Mouse (Mus musculus) heart, embryonic 10.5 days (tissue): ENCODE results near the gene Rasgrp1. TPM values are rescaled to one million over a fixed set of nuclear protein-coding genes. Genes with fewer than 3 reads are reported as not detected.

Experiments
- DNase-seq: peaks from one replicate; pipeline ENCODE4 v3.0.0-alpha.2; 2017; ENCODE audit warnings: low spot score
- H3K27ac ChIP-seq: fragments of 300-500 bp; sonication (generic); 2 replicates; pipeline ENCODE4 v1.5.1; 2016; ENCODE audit warnings: mild to moderate bottlenecking
- H3K27me3 ChIP-seq: fragments of 300-500 bp; sonication (generic); 2 replicates; pipeline ENCODE4 v1.6.1; 2016; ENCODE audit warnings: mild to moderate bottlenecking; ENCODE audit not compliant: poor library complexity, insufficient read depth, severe bottlenecking
- H3K36me3 ChIP-seq: fragments of 300-500 bp; sonication (generic); 2 replicates; pipeline ENCODE4 v1.6.1; 2016; ENCODE audit warnings: mild to moderate bottlenecking, moderate library complexity
- H3K4me1 ChIP-seq: fragments of 300-500 bp; sonication (generic); 2 replicates; pipeline ENCODE4 v1.6.1; 2016; ENCODE audit warnings: mild to moderate bottlenecking
- H3K4me3 ChIP-seq: fragments of 300-500 bp; sonication (generic); 2 replicates; pipeline ENCODE4 v1.5.1; 2016; ENCODE audit warnings: mild to moderate bottlenecking, moderate library complexity
- H3K9me3 ChIP-seq: fragments of 300-500 bp; sonication (generic); 2 replicates; pipeline ENCODE4 v1.6.1; 2016; ENCODE audit warnings: mild to moderate bottlenecking, moderate library complexity
- WGBS: fragments of 180-500 bp; shearing (Covaris S2); methylation state at CpG from one replicate; pipeline ENCODE4 v1.1.7; 2016; 5-methylcytosine and 5-hydroxymethylcytosine counted together
- polyA plus RNA-seq: library from polyadenylated mRNA; unstranded; fragments of >200 nt; fragmentation: Nextera tagmentation; extraction: Ambion mirVana; gene quantifications from 2 replicates; pipeline ENCODE4 v1.2.1, GENCODE M21; 2016

Gene Rasgrp1
- polyA plus RNA-seq, 1 experiment from 2014 or later, result 0.46 TPM

GRCm38 (mm10) chr2:117262184-117262583 lies 80.6 kb downstream of the Rasgrp1 start:
- DNase-seq, result no peak
- no peak overlapping the region for H3K27ac ChIP-seq
- no peaks in the 10 kb centered on the region for H3K27me3 ChIP-seq
- H3K4me3 ChIP-seq, result no peak overlapping the region
- H3K9me3 ChIP-seq, result no peaks in the 10 kb centered on the region
- H3K4me1 ChIP-seq, result no peaks in the 10 kb centered on the region
- 90% methylated on average over 5 of the region's 5 CpGs for WGBS
- H3K36me3 ChIP-seq, result peaks cover 39% of the 10 kb centered on the region

DNA sequence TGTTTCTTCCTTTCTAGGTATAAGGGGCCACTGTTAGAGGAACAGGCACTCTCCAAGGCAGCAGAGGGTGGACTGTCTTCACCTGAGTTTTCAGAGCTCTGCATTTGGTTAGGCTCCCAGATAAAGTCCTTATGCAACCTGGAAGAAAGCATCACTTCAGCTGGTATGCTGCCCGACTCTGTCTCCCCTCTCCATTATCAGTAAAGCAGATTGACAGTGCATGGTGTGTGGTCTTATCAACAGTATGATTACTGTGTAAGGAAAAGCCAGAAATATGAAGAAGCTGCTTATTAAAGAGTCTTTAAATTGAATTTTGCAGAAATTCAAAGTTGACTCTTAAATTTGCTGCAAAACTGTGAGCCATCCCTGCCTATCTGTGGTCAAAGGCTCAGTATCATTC lies 85.2 kb downstream of the Rasgrp1 start:
- 61% methylated on average over 1 of the region's 1 CpGs for WGBS
- no peak overlapping the region for H3K4me3 ChIP-seq
- no peaks in the 10 kb centered on the region for H3K9me3 ChIP-seq
- no peaks in the 10 kb centered on the region for H3K27me3 ChIP-seq
- no peak for DNase-seq
- no peaks in the 10 kb centered on the region for H3K4me1 ChIP-seq
- no peak overlapping the region for H3K27ac ChIP-seq
- peaks cover 18% of the 10 kb centered on the region for H3K36me3 ChIP-seq

- no peaks in the 10 kb centered on the region for H3K9me3 ChIP-seq
- peaks cover 8% of the 10 kb centered on the region; the same call in 1 of the 2 replicates for H3K36me3 ChIP-seq
- H3K27me3 ChIP-seq, result no peaks in the 10 kb centered on the region
- no peak overlapping the region for H3K27ac ChIP-seq
- H3K4me3 ChIP-seq, result no peak overlapping the region
- peaks cover 5% of the 10 kb centered on the region; the same call in 1 of the 2 replicates for H3K4me1 ChIP-seq
- no peak for DNase-seq
- 81% methylated on average over 2 of the region's 2 CpGs for WGBS
Measured at GRCm38 (mm10) chr2:117255415-117255814, 87.4 kb downstream of the Rasgrp1 start.

- WGBS, result under 1% methylated on average over 21 of the region's 24 CpGs
- Histone ChIP-seq H3K4me3 (peak overlapping the region; percentile 89), H3K27me3 (no peaks in the 10 kb centered on the region), H3K36me3 (no peaks in the 10 kb centered on the region), H3K27ac (peak overlapping the region; percentile 97), H3K4me1 (peaks cover 7% of the 10 kb centered on the region; the same call in 1 of the 2 replicates), H3K9me3 (no peaks in the 10 kb centered on the region)
- DNase-seq, result peak; percentile 76
Measured at GRCm38 (mm10) chr2:117250001-117250510, 92.7 kb downstream of the Rasgrp1 start.

GRCm38 (mm10) chr2:117249255-117250000 lies 93.4 kb downstream of the Rasgrp1 start, which contains the start of gene Fam98b:
Fam98b (plus strand) TSS chr2:117249739.
- Histone ChIP-seq H3K27ac (peak within 1 kb of the TSS; percentile 97), H3K27me3 (peaks cover 1% of the 10 kb centered on the region; the same call in 1 of the 2 replicates), H3K4me1 (peaks cover 7% of the 10 kb centered on the region; the same call in 1 of the 2 replicates), H3K36me3 (no peaks in the 10 kb centered on the region), H3K4me3 (peak within 1 kb of the TSS; percentile 89), H3K9me3 (no peaks in the 10 kb centered on the region)
- peak; percentile 95 for DNase-seq
- under 1% methylated on average over 32 of the region's 33 CpGs for WGBS

DNA sequence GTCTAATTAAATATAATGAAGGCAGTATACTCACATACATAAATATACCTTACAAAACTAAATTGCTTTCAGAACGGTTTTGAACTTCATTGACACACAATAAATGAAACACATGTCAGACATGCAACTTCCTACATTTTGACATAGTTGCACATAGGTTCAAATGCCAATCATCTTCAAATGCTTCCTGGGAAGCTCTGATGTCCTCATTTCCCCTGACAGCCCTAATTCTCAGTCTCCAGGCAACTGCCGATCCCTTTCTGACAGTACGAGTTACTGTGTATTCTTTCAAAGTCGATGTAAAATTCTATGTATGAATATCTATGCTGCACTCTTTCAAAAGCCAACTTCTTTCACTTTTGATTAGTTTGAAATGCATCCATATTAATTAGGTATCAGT lies 100.8 kb downstream of the Rasgrp1 start:
- Histone ChIP-seq H3K9me3 (no peaks in the 10 kb centered on the region), H3K4me3 (no peak overlapping the region)
- 78% methylated on average over 4 of the region's 4 CpGs for WGBS

DNA sequence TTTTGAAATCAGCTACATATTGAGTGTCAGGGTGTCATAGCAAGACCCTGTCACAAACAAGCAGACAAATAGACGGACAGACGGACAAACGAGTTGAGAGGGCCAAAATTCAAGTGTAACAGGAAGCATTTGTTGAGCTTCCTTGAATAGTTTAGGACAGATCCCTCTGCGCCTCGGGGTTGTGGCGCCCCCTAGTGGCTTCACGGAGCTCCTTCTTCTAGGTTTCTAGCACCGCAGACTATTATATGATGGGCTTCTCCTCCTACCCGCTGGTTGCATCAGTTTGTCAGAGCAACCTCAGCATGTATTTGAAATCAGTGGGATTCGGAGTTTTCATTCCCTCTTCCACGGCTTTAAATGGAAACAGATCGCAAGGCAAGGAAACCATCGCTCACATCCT lies 111.5 kb downstream of the Rasgrp1 start:
- peak; percentile 90 for DNase-seq
- 9% methylated on average over 13 of the region's 13 CpGs for WGBS
- 0 out of 2 replicates have a peak, but pooled peaks cover 6% of the 10 kb centered on the region for H3K4me1 ChIP-seq

More for the DNA sequence above, 100.8 kb downstream of the Rasgrp1 start:
- Histone ChIP-seq H3K27me3 (peaks cover 13% of the 10 kb centered on the region), H3K27ac (no peak overlapping the region), H3K36me3 (no peaks in the 10 kb centered on the region), H3K4me1 (no peaks in the 10 kb centered on the region)
- DNase-seq, result no peak

DNA sequence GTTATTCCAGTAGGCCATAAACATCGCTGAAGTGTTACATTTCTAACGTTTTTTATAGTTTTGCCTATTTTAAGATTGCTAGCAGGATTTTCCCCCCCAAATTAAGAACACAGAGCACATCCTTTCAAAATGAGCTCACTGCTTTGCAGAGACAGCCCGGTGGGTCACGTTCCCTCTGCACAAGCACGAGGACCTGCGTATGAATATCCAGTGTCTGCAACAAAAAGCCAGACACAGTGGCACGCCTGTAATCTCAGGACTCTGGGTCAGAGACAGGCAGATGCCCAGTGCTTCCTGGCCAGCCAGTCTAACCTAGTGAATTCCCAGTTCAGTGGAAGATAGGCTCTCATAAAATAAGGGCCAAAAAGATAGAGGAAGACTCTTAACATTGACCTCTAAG lies 112.5 kb downstream of the Rasgrp1 start:
- 0 out of 2 replicates have a peak, but pooled peaks cover 12% of the 10 kb centered on the region for H3K27me3 ChIP-seq

More for the DNA sequence above, 111.5 kb downstream of the Rasgrp1 start:
- no peak overlapping the region for H3K4me3 ChIP-seq
- no peaks in the 10 kb centered on the region for H3K36me3 ChIP-seq
- no peak overlapping the region for H3K27ac ChIP-seq
- H3K27me3 ChIP-seq, result 0 out of 2 replicates have a peak, but pooled peaks cover 12% of the 10 kb centered on the region
- no peaks in the 10 kb centered on the region for H3K9me3 ChIP-seq

More for the DNA sequence above, 112.5 kb downstream of the Rasgrp1 start:
- 82% methylated on average over 7 of the region's 7 CpGs for WGBS
- no peak for DNase-seq
- Histone ChIP-seq H3K27ac (no peak overlapping the region), H3K9me3 (no peaks in the 10 kb centered on the region), H3K4me1 (0 out of 2 replicates have a peak, but pooled peaks cover 6% of the 10 kb centered on the region), H3K4me3 (no peak overlapping the region), H3K36me3 (no peaks in the 10 kb centered on the region)

Other genes with a start within 250 kb of the Rasgrp1 start
- 6.7 and 7.0 TPM in 2 replicates for gene Spred1, start 221.6 kb downstream of the Rasgrp1 start, polyA plus RNA-seq
- 8.6 and 11.9 TPM in 2 replicates for gene Fam98b, start 93.3 kb downstream of the Rasgrp1 start, polyA plus RNA-seq